In genomic region chr2:6193591-6193973, GRCm38 (mm10) we compare ENCODE assay signal across 13 mouse cellular contexts. TPM values are rescaled to one million over a fixed set of nuclear protein-coding genes. Genes with fewer than 3 reads are reported as not detected.
DNase-seq lines count a peak whose midpoint lies in the region; ATAC-seq and TF ChIP-seq lines count a peak whose summit lies in the region.
"Had no signal": no experiment of that assay in that cellular context is flagged by ENCODE, and none has a peak within 500 bp of the region (broad histone marks: within the 10 kb centered on the region; RNA-seq: fewer than 3 reads in every experiment).

No protein-coding gene starts in this region.

- 36% methylated on average over 10 of the region's 10 CpGs for WGBS in embryonic facial prominence, embryonic 13.5 days
- WGBS in embryonic facial prominence, embryonic 10.5 days: 65% methylated on average over 10 of the region's 10 CpGs
- 29% methylated on average over 10 of the region's 10 CpGs for WGBS in lung, postnatal 0 days

- H3K4me2 ChIP-seq in embryonic facial prominence, embryonic 13.5 days: no peak overlapping the region
- no peak overlapping the region for H3K4me2 ChIP-seq in lung, postnatal 0 days (replicated peaks; ENCODE audit: low read depth, low read length)
- H3K4me2 ChIP-seq: forebrain, embryonic 12.5 days; limb, embryonic 12.5 days had no signal

- peaks cover 5% of the 10 kb centered on the region; the same call in 1 of the 2 replicates for H3K27me3 ChIP-seq in embryonic facial prominence, embryonic 13.5 days
- no peaks in the 10 kb centered on the region for H3K27me3 ChIP-seq in embryonic facial prominence, embryonic 10.5 days (replicated peaks; ENCODE audit: low read depth, poor library complexity, severe bottlenecking)
- H3K27me3 ChIP-seq in lung, postnatal 0 days (replicated peaks; ENCODE audit: insufficient read depth, low read length): no peaks in the 10 kb centered on the region
- H3K27me3 ChIP-seq: forebrain, embryonic 12.5 days had no signal

- H3K9ac ChIP-seq in embryonic facial prominence, embryonic 13.5 days: no peak overlapping the region
- no peak overlapping the region for H3K9ac ChIP-seq in lung, postnatal 0 days (replicated peaks; ENCODE audit: low read depth)
- H3K9ac ChIP-seq: forebrain, embryonic 12.5 days; limb, embryonic 12.5 days had no signal

- no peak for ATAC-seq in embryonic facial prominence, embryonic 13.5 days (ENCODE audit: insufficient number of reproducible peaks, insufficient read depth, low FRiP score, low TSS enrichment, low read depth)
- ATAC-seq in lung, postnatal 0 days: peak; percentile 81
- ATAC-seq: activated CD4-positive, CD25-positive, alpha-beta regulatory T cell, adult 4 months had no signal

- 0 out of 2 replicates have a peak overlapping the region, but pooled peaks have one; percentile 22 for H3K27ac ChIP-seq in embryonic facial prominence, embryonic 13.5 days
- H3K27ac ChIP-seq in embryonic facial prominence, embryonic 10.5 days (replicated peaks): no peak overlapping the region
- H3K27ac ChIP-seq in lung, postnatal 0 days (ENCODE audit: low read length): peak overlapping the region; percentile 76; the same call in 1 of the 2 replicates
- H3K27ac ChIP-seq: forebrain, embryonic 12.5 days; limb, embryonic 12.5 days had no signal

- DNase-seq in embryonic facial prominence, embryonic 10.5 days (ENCODE audit: low spot score): no peak
- DNase-seq in kidney, postnatal 14 days: peak; percentile 50
- no peak for DNase-seq in kidney, adult 9 months
- DNase-seq in adipocyte (ENCODE audit: low spot score): peak; percentile 83
- DNase-seq in lung, postnatal 0 days (ENCODE audit: low spot score): peak; percentile 91
- no peak for DNase-seq in thymus, postnatal 0 days (ENCODE audit: low spot score)
- DNase-seq in cerebellum, postnatal 4 days (ENCODE audit: low spot score in 2 of 2): no peak
- DNase-seq: thymus, adult 18-20 months had no signal

- H3K9me3 ChIP-seq in embryonic facial prominence, embryonic 13.5 days: no peaks in the 10 kb centered on the region
- H3K9me3 ChIP-seq in embryonic facial prominence, embryonic 10.5 days: no peaks in the 10 kb centered on the region
- no peaks in the 10 kb centered on the region for H3K9me3 ChIP-seq in lung, postnatal 0 days (ENCODE audit: low read length)
- H3K9me3 ChIP-seq: forebrain, embryonic 12.5 days; G1E; limb, embryonic 12.5 days had no signal

- H3K4me1 ChIP-seq in embryonic facial prominence, embryonic 13.5 days: peaks cover 23% of the 10 kb centered on the region
- peaks cover 22% of the 10 kb centered on the region for H3K4me1 ChIP-seq in embryonic facial prominence, embryonic 10.5 days
- H3K4me1 ChIP-seq in lung, postnatal 0 days (ENCODE audit: insufficient read depth, low read depth, low read length): no peaks in the 10 kb centered on the region; the same call in 1 of the 2 replicates

- no peak for TF ChIP-seq CTCF in lung, postnatal 0 days (IDR thresholded peaks at IDR 0.05)

- TF ChIP-seq EP300 in lung, postnatal 0 days (IDR thresholded peaks at IDR 0.05): peak; percentile 94

- no peaks in the 10 kb centered on the region for H3K36me3 ChIP-seq in embryonic facial prominence, embryonic 13.5 days
- H3K36me3 ChIP-seq in embryonic facial prominence, embryonic 10.5 days (replicated peaks): no peaks in the 10 kb centered on the region
- no peaks in the 10 kb centered on the region for H3K36me3 ChIP-seq in lung, postnatal 0 days (ENCODE audit: insufficient read depth, low read length)
- H3K36me3 ChIP-seq: forebrain, embryonic 12.5 days; G1E; limb, embryonic 12.5 days had no signal

- H3K4me3 ChIP-seq in embryonic facial prominence, embryonic 13.5 days: no peak overlapping the region
- no peak overlapping the region for H3K4me3 ChIP-seq in embryonic facial prominence, embryonic 10.5 days
- H3K4me3 ChIP-seq in lung, postnatal 0 days (ENCODE audit: low read depth, low read length): no peak overlapping the region
- H3K4me3 ChIP-seq: forebrain, embryonic 12.5 days; limb, embryonic 12.5 days had no signal

RNA-seq across cellular contexts. Expression of gene Echdc3, which starts 19.3 kb away (rescaled TPM):
- 3.0 and 3.6 TPM in 2 replicates for polyA plus RNA-seq in embryonic facial prominence, embryonic 13.5 days (2015; fragmentation: Nextera tagmentation; extraction: Ambion mirVana)
- 2.5 and 3.1 TPM in 2 replicates for polyA plus RNA-seq in embryonic facial prominence, embryonic 10.5 days (2016; fragmentation: Nextera tagmentation; extraction: Ambion mirVana)
- polyA plus RNA-seq in lung, postnatal 0 days (2015; fragmentation: Nextera tagmentation; extraction: Ambion mirVana): 12.0 and 15.1 TPM in 2 replicates
- 2.2 and 2.4 TPM in 2 replicates for polyA plus RNA-seq in thymus, postnatal 0 days (2015; fragmentation: Nextera tagmentation; extraction: Ambion mirVana)
- polyA plus RNA-seq: activated CD4-positive, CD25-positive, alpha-beta regulatory T cell, adult 4 months; G1E had no signal

Comparison
In these comparisons a context has a peak if more than half of its experiments do, and no peak if none do; other contexts are left out.
1. DNase-seq: peak in kidney, postnatal 14 days (single experiment), adipocyte (single experiment) and lung, postnatal 0 days (single experiment); none in embryonic facial prominence, embryonic 10.5 days (single experiment), kidney, adult 9 months (single experiment), thymus, postnatal 0 days (single experiment) and cerebellum, postnatal 4 days (0 of 2).